Mouse (Mus musculus) erythroblast, embryonic 14.5 days (primary cell): ENCODE results near the gene Fam184b.

Source experiments
- GATA1 ChIP-seq: IDR thresholded peaks from 2 replicates; pipeline ENCODE4 v1.6.1; 2012; ENCODE audit warnings: low read length, inconsistent platforms, mixed read lengths
- TAL1 ChIP-seq: IDR thresholded peaks from 3 replicates; pipeline ENCODE4 v1.6.1; 2012; ENCODE audit warnings: low read length, inconsistent platforms, mixed read lengths

DNA sequence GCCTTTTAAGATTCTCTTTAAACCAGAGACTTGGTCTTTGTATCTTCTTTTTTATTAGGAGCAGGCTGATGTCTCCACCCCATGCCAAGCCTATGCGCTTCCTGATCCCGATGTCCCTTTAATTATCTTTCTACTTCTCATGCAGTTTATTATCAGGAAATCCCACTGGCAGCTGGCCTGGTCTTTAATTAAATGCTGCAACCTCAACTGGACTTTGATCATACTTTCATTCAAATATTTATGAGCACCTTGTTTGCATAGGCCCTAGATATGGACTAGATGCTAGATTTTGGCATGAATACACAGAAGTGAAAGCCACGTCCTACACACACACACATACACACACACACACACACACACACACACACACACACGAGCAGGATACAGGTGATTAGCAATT is 147.6 kb downstream of the Fam184b start:
- no peak for TF ChIP-seq GATA1
- no peak for TF ChIP-seq TAL1
